Mouse (Mus musculus): ENCODE measurements at regions not wholly inside any gene's neighbourhood (a gene's known extent, or its start where the extent isn't known, plus 50 kb on each side); places are given as distances from the start of the nearest gene placed in this dataset.

DNA sequence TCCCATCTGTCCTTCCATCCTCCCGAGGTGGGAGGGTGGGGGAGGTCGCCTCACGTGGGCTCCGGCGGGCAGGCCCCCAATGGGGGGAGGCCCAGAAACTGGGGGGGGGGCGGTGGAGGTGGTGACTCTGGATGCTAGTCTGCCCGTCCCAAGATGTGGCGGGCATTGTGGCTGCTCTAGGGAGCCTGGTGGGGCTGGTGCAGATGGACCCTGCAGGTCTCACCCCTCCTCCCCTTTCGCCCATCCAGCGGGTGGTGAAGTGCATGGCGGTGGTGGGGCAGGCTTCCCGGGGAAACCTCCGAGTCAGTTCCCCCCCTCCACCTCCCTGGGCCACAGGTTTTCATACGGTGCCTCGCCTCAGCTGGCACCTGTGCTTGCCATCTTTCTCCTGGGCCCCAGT, 88.6 kb downstream of the Inhba start:
- DNase-seq = no peak

DNA sequence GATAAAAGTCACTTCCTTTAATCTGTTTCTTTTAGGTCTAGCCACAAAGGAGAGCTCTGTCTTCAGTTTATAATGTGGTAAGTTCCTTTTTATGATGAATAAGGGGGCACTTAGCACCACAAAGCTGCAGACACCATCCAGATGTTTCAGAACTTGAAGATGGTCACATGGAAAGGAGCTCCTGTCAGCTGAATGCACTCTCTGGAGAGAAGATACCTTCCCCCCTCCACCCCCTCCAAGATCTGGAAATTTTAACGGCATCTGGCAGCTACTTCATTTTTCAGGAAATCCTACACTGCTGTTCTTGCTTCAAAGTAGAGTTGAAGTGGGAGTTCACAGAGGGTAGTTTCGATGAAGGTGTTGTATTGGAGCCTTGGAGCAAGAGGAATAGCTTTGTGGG, 103.2 kb downstream of the Inhba start:
- no peak for DNase-seq

DNA sequence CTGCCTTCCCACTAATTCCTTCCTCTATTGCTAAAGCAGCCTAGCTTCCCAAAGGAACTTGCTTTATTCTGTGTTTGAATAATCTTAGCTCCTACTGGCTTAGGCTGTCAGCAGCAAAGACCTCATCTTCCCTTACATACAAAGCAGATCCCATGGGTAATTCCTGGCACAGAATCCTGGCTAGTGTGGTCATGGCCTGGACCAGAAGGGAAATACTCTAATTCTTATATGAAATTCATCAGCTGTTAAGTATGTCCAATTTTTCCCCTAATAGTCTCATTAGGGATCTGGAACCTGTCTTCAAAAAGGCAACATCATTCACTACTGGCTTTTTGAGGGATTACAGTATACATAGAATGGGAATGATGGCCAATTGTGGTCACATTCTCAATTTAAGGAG, 135.0 kb downstream of the Inhba start:
- DNase-seq = no peak

DNA sequence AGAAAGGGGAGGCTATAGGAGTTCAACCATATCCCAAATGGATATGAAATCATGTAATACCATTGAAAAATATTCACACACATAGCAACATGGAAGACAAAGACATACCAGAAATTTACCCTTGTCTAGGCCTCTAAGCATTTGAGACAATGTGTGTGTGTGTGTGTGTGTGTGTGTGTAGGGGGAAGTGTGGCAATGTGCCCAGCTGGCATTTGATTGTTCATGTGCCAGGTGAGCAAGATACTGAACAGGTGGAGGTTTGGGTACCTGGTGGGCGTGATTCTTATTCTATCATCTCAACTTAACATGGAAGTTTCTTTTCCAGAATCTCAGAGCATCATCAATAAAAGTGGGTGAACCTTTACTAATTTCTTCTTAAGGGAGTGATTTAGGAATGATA, 143.3 kb downstream of the Inhba start:
- no peak for DNase-seq

DNA sequence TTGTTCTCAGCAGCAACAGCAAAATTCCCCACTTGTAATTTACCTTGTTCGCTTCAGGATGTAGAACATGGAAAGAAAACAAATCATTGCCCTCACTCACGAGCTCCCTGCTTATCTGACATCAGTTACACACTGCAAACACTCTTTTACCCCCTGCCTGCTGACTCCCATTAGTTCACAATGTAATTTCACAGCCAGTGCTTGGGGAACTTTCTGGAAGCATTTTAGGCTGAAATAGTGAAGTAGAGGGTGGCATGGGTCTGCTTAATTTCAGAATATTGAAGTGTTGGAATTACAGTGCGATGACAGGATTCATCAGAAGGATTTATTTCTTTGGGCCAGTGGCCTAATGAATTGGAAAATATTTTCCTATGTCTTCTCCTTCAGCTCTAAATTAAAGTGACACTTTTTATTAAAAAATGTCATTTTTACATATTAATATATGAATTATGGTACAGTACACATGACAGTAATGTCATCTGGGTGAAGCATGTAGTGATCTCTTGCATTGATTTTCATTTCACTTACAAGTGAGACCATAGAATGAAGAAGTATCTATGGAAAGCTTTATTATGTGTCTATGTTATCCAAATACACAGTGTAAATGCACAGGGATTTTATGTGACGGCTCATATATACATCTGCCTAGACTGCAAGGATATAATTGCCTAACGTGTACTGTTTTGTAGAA, 153.7 kb downstream of the Inhba start:
- DNase-seq = no peak

DNA sequence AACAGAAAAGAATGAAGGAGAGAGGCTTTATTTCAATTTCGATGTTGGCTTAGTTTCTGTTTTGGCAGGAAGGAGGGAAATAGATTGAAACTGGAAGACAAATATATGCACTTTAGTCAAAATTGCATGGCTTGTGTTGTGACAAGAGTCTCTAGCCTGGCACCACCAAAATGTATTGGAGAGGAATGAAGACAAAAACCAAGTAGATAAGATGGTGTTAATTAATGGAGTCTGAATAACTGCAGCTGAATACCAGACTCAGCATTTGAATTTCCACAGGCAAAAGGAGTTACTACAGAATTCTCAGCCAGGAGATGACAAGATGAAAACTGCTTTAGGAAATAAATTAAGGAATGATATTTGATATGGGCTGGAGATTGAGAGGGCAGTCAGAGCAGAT, 185.0 kb downstream of the Inhba start:
- DNase-seq = no peak

DNA sequence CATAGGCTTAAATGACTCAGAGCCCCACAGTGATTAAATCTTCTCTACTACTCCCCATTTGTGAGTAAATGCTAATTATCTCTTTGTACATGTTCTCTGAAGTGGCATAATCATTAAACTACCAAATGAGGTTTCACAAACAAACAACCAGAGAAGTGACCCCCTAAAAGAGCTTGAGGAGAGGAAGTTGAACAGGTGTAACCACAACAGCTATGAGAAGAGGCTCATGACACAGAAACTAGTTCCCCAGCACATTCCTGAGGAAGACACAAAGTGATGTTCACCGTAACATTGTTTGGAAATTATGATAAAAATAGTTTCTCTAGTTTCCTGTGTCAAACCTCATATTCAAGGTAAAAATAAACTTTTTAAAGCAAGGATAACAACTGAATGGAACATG, 188.4 kb downstream of the Inhba start:
- no peak for DNase-seq

DNA sequence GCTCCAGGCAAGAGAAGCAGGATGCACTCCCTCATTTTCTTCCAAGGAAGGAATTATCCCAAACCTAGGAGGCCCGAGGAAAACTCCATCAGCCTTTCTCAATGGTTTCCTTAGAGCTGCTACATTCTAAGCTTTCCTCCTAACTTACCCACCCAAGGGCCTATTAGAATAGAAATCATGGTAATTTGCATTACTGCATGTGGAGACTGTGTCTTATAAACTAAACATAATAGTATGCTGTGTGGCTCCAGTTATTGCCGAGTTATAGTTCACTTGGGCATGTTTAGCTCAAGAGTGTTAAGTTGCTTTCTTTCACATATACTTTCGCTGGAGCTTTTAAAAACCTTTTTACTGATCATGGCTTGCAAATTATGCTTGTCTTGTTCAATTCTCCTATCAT, 191.5 kb downstream of the Inhba start:
- DNase-seq = no peak

DNA sequence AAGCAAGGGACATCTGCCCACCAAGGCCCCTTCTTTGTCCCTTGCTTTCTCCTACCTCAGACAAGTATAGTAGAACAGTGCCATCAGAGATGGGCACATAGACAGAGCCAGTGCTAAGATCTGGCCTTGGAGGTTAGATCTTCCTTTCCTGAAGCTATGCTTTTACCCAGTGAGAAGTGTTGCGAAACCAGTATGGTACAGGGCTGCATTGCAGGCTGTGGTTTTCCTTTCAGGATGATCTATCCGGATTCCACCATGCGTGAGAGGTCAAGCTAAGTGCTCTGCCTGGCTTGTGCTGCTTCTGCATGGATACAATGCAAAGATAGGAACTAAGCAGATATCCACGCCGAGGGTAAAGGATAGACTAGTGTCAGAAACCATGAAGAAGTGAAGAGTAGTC, 192.4 kb downstream of the Inhba start:
- no peak for DNase-seq

DNA sequence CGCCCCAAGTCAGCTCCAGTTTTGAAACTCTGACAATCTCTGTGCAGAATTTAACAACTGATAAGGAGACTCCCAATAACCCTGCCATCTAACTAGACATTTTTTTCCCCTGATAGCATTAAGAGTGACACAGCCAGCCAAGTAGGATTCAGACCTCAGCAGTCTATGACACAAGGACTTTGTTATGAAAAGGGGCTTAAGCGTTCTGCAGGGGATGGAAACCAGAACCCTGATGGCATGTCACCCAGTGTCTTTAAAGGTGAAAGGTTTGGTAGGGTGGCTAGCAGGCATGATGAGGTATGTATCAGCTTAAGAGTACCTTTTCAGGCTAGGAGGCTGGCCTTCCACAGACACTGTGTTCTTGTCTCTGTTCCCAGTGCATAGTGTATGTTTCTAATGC, 199.8 kb downstream of the Inhba start:
- DNase-seq = no peak

DNA sequence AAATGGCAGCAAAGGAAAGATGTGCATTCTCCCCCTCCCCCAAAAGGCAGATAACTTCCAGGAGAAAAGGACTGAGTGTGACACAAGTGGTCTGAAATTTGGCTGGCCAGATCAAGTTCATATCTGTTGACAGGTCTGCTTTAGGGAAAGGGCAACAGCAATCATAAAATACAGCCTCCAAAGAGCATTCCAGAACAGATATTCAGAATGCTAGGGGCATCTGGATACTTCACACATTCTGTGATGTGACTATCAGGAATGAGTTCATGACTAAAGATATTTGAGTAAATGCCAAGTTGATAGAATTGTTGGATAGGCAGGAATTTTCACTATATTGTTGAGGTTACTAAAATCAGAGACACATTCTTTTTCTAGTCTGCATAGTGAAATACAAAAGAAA, 208.2 kb downstream of the Inhba start:
- no peak for DNase-seq

DNA sequence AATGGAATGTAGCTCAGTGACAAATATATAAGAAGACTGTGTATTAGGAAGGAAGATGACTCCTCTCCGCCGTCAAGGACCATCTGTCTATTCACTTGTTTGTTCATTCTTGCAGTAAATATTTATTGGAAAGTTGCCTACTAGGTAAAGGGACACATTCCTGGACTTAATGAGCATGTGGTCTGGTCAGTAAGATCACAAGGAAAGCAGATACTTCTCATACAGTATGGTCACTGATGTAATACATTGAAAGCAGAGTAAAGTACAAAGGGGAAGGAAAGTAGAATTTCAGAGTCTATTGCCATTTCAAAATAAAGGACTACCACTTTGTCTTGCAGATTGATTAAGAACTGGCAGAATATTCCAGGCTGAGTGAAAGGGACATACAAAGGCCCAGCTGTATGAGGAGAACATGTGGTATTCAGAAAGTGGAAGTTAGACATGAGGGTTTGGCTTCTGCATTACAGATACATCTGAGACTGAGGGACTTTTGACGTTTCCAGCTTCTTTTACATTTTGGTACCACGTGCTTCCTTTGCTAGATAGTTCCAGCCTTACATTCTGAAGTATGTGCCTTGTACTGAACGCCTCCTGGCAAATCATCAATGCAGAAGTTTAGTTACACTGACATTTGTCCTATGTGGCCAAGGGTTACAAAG, 211.4 kb downstream of the Inhba start:
- no peak for DNase-seq

DNA sequence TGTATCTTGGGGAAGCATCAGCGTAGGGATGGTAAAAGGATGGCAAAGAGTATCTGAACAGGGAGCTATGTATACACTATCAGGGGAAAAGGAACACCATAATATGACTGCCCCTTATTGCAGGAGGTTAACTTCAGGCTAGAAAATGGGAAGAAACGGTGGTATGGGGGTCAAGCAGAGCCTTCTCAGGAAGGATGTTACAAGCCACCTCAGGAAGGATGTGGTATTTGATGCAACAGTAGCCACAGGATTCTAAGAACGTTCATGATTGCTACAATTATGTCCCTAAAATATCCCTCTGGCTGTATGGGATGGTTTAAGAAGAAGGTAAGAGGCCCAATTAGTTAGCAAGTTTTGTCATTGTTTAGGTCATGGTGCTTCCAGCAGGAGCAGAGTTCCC, 249.5 kb downstream of the Inhba start:
- DNase-seq = no peak

DNA sequence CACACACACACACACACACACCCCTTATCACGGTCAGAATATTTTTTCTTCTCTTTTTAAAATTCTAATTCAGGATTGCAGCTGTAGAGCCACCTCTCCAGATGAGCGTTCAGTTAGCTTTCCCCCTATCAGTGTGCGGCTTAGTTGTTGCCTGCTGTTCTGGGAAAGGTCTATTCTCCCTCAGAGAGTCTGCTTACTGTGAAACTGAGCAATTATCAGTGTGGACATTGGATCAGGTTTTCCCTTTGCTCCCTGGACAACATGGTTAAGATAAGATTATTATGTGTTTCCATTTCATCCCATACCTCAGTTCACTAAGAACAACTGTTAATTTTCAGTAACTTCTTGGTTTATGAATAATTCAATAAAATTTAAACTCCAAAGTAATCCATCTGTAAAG, 268.3 kb downstream of the Inhba start:
- DNase-seq = no peak

DNA sequence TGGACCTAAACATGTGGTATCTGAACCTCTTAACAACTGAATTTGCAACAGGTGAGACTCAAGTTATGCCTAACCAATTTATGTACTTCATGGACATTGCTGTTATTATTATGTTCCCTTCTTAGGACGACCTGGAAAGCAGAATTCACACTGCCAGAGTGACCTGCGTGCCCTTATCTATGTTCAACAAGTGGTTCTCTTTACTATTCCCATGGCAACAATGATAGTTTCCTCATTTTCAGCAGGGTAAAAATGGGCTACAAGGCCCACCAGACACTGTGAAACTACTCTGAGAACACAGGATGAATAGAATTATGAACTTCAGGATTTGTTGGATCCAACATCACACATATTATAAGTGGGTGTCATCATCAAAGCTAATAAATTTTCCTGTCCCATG, 269.1 kb downstream of the Inhba start:
- DNase-seq = no peak

DNA sequence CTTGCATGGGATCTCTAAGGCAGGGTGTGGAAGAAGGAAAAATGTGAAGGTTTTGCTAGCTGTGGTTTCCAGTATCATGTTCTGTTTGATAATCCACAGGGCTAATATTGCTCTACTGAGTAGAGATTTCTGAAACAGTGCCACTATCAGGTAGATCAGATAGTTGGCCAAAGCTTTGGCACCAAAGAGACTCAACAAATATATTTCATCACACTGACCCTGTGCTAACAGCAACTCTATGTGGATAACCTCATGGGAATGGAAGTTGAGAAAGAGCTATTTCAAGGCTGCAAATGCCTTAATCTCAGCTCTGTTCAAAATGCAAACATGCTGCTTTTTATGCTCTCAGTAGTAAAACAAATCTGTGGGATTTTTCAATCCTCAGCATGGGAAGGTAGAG, 270.1 kb downstream of the Inhba start:
- DNase-seq = no peak

DNA sequence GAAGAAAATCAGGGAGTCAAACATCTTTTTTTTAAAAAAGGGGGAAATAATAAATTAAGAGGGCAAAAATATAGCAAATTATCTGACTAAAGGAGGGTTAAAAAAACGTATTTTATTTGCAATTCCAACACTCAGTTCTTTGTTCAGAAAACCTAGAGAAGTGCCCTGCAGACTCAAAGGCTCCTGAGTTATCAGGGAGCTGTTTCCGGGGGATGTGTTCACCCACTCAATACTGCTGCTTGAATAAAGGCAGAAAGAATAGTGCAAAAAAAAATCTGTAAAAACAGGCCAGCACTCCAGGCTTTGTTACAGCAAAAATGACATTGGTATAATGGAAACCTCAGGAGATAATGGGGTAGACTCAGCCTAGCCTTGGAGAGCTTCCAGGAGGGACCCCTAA, 270.6 kb downstream of the Inhba start:
- DNase-seq = no peak

DNA sequence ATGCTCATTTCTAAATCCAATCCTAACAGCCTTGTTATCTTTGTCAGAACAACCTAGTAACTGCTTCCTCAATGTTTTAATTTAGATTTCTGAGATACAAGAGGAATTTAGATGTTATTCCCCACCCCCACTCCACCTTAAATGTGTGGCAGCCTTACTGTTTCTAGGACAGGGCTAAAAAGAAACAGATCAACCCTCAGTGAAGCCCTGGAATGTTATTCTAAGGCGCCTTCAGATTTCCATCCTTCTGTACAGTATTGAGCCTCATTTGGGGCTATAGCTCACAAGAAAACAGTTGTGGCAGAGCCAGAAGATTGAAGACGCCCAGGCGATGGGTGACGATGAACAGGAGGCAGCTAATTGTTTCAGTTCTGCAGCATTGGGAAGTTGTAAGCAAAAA, 271.7 kb downstream of the Inhba start:
- DNase-seq = no peak

DNA sequence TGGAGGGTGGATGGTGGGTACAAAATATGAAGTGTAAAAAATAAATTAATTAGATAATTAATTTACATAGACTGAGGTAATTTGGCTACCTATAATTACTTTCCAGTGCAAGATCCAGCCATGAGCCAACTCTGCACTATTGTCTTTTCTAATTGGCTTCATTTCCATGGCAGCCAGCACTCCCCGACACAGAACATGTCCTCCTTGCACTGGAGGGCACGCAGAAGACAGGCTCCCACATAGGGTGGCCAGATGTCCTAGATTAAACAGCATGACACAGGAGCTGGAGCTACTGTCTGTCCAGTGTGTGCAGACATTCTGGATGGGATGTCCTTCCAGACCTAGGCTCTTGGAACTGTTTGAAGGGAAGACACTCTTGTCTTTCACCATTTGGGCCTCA, 278.0 kb downstream of the Inhba start:
- no peak for DNase-seq

DNA sequence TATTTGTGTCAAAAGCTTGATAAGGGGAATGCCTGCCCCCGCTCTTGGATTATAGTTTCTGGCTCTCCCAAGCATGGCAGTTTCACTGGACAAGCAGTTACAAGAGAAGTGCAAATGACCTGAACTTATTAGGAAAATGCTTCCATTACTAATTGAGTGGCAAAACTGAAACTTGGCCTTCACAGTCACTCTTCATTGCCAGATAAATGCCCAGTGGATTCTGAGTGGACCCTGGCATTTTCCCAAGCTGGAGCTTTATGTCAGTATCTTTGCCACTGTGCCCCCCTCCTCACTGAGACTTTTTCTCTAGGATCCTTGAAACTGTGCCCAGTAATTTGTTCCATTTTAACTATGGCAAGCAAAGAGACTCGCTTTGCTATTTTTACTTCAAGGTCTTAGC, 279.1 kb downstream of the Inhba start:
- DNase-seq = no peak

DNA sequence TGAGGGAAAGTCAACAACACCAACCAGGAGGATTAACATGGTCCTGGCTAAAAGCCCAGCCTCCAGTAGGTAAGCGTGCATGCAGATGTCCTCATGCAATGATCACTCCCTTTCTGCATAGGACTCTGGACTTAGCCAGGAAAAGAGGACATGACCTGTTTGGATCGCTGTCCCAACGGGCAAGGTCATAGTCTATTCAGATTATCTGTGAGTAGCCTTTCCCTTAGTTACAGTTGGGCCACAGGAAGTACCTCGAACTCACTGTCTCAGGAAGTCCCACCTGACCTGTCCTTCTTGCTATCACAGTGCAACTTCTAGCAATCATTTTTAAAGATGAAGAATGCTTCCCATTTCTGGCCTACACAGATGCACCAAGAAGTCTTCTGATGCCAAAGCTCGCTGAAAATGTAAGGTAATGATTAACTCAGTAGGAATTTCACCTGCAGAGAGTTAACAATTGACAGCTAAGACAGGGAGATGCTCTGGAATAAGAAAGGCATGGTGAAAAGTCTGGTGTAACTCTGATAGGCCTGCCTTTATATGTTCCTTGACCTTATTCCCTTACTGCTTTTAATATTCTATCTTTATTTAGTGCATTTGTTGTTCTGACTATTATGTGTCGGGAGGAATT, 280.1 kb downstream of the Inhba start:
- no peak for DNase-seq

DNA sequence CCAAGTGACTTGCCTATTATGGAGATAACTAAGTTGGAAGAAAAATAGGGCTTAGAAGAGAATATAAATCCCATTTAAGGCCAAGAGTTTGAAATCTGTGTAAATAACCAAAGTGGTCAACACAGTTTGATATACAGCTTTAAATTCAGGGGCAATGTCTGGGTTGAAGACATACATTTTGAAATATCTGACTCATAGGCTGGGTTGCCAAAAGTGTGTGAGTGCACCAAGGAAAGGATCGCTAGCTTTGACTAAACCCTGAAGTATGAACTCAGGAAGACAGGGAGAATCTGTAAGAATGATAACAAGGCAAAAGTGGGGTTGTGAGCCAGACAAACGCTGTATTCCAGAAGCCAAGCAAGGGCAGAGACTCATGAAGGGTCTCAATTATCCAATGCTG, 288.1 kb downstream of the Inhba start:
- DNase-seq = no peak

DNA sequence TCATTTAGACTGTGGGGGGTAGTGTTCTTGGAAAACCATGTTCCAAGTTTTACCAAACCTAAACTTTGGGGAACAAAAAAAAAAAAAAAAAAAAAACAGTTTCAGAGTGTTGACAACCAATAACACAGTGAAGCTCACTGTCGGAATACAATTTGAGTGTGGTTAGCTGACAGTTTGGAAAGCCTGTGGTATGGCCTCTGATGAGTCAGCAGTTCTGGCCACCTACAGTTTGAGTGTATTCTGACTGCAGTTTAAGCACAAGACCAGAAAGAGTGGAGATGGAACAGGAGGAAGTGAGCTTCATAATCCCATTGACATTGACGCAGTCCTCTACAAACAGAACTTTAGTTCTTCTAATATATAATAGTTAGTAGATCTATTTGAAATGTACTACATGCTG, 303.0 kb downstream of the Inhba start:
- no peak for DNase-seq

DNA sequence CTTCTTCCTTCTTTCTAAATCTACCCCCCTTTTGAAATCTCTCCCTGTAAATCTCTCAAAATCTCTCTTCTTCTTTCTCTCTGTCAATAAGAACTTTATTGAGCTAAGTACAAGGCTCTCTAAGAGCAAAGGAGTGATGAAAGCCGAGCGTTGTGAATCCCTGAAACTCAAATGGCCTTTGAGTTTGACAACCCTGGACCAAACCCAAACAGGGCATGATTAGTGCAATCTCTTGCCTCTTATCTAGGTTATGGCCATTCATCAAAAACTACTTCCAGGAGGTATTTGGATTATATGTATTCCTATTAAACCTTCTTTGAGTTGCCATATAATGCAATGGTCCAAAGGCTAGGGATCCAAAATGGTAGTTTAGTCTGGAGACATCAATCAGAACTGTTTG, 304.0 kb downstream of the Inhba start:
- no peak for DNase-seq

DNA sequence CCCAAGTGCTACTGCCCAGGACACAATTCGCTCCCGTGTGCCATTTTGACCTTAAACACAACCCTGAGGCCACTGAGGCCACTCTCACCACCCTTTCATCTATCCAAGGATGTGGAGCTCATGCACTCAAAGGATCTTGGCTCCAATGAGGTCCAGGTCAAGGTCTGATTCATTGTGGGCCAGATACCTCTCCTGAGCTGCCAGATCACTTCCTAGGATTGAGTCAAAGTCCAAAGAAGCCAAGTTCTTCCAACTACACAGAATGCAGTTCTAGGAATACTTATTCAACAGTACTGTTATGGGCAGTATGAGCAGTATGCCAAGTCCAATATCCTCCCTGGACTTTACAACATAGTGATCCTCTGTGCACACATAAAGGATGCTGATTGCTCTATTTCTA, 304.9 kb downstream of the Inhba start:
- DNase-seq = no peak

Measured in thymus, postnatal 4 days (tissue).